Mouse (Mus musculus) hindbrain, embryonic 11.5 days (tissue): ENCODE data around the gene Pdcd1lg2. TPM values are rescaled to one million over a fixed set of nuclear protein-coding genes. Genes with fewer than 3 reads are reported as not detected.
A peak's percentile ranks its signal among the peaks of the same experiment; 100 is the strongest.

ENCODE experiments used
- ATAC-seq: fragments of 200-750 bp; cut with Nextera tagmentation; 2 replicates; pipeline ENCODE4 v1.8.0; 2017; ENCODE audit warnings: mild to moderate bottlenecking, moderate TSS enrichment, moderate library complexity; ENCODE audit not compliant: low FRiP score
- DNase-seq: peaks from one replicate; pipeline ENCODE4 v3.0.0-alpha.2; 2015; ENCODE audit warnings: low spot score
- H3K27ac ChIP-seq: fragments of 300-500 bp; sonication (generic); 2 replicates; pipeline ENCODE4 v1.5.1; 2014; ENCODE audit warnings: mild to moderate bottlenecking, low read depth, low read length
- H3K27me3 ChIP-seq: fragments of 300-500 bp; sonication (generic); 2 replicates; pipeline ENCODE4 v1.6.1; 2014; ENCODE audit warnings: mild to moderate bottlenecking, low read length, moderate library complexity, mixed read lengths; ENCODE audit not compliant: control insufficient read depth, insufficient read depth
- H3K36me3 ChIP-seq: fragments of 300-500 bp; sonication (generic); 2 replicates; pipeline ENCODE4 v1.6.1; 2014; ENCODE audit warnings: mild to moderate bottlenecking, low read length, moderate library complexity, mixed read lengths; ENCODE audit not compliant: control insufficient read depth, insufficient read depth
- H3K4me1 ChIP-seq: fragments of 300-500 bp; sonication (generic); replicated peaks from 2 replicates; pipeline ENCODE4 v1.6.1; 2014; ENCODE audit warnings: low read length, mixed read lengths; ENCODE audit not compliant: control insufficient read depth, insufficient read depth
- H3K4me2 ChIP-seq: fragments of 300-500 bp; sonication (generic); replicated peaks from 2 replicates; pipeline ENCODE4 v1.6.1; 2014; ENCODE audit warnings: mild to moderate bottlenecking, low read depth, low read length
- H3K4me3 ChIP-seq: fragments of 300-500 bp; sonication (generic); 2 replicates; pipeline ENCODE4 v1.5.1; 2014; ENCODE audit warnings: low read depth, low read length
- H3K9ac ChIP-seq: fragments of 300-500 bp; sonication (generic); 2 replicates; pipeline ENCODE4 v1.6.1; 2014; ENCODE audit warnings: low read depth, low read length
- H3K9me3 ChIP-seq: fragments of 300-500 bp; sonication (generic); 2 replicates; pipeline ENCODE4 v1.6.1; 2016; ENCODE audit warnings: low read length; ENCODE audit not compliant: control insufficient read depth
- WGBS: fragments of 180-500 bp; shearing (Covaris S2); extraction: QIAGEN DNeasy Blood & Tissue Kit; methylation state at CpG from one replicate; pipeline ENCODE4 v1.1.7; 2014; 5-methylcytosine and 5-hydroxymethylcytosine counted together
- polyA plus RNA-seq: library from polyadenylated mRNA; unstranded; fragments of >200 nt; fragmentation: Nextera tagmentation; extraction: Ambion mirVana; gene quantifications from 2 replicates; pipeline ENCODE4 v1.2.1, GENCODE M21; 2014

Pdcd1lg2 gene
- polyA plus RNA-seq = not detected in 2 replicates

GRCm38 (mm10) chr19:29410619-29411018 is at the start of gene Pdcd1lg2:
Gene Pdcd1lg2 (plus strand): TSS chr19:29410919.
- no peaks in the 10 kb centered on the region for H3K4me1 ChIP-seq
- no peaks in the 10 kb centered on the region for H3K27me3 ChIP-seq
- DNase-seq = no peak
- no peak within 1 kb of the TSS for H3K4me3 ChIP-seq
- ATAC-seq = no peak
- WGBS = 85% methylated on average over 4 of the region's 4 CpGs
- no peak within 1 kb of the TSS for H3K27ac ChIP-seq
- no peak within 1 kb of the TSS for H3K9ac ChIP-seq
- H3K36me3 ChIP-seq = no peaks in the 10 kb centered on the region
- no peaks in the 10 kb centered on the region for H3K9me3 ChIP-seq
- H3K4me2 ChIP-seq = no peak within 1 kb of the TSS

GRCm38 (mm10) chr19:29361468-29362130 is 49.1 kb upstream of the Pdcd1lg2 start:
- Histone ChIP-seq H3K4me3 (peak overlapping the region; percentile 52), H3K27ac (no peak overlapping the region), H3K36me3 (no peaks in the 10 kb centered on the region), H3K9ac (peak overlapping the region; percentile 71), H3K4me1 (no peaks in the 10 kb centered on the region), H3K27me3 (no peaks in the 10 kb centered on the region), H3K4me2 (peak overlapping the region; percentile 65), H3K9me3 (no peaks in the 10 kb centered on the region)
- peak; percentile 100 for ATAC-seq
- peak; percentile 85 for DNase-seq
- 3% methylated on average over 33 of the region's 33 CpGs for WGBS

- H3K9ac ChIP-seq = peak overlapping the region; percentile 13; the same call in 1 of the 2 replicates
- peak overlapping the region; percentile 52 for H3K4me3 ChIP-seq
- peak; percentile 46 for ATAC-seq
- WGBS = 49% methylated on average over 13 of the region's 13 CpGs
- no peak overlapping the region for H3K27ac ChIP-seq
- DNase-seq = no peak
- no peaks in the 10 kb centered on the region for H3K9me3 ChIP-seq
- no peaks in the 10 kb centered on the region for H3K27me3 ChIP-seq
- peaks cover 1% of the 10 kb centered on the region; the same call in 1 of the 2 replicates for H3K4me1 ChIP-seq
- H3K4me2 ChIP-seq = peak overlapping the region; percentile 65
- H3K36me3 ChIP-seq = no peaks in the 10 kb centered on the region
Observed at GRCm38 (mm10) chr19:29362173-29362930, 48.4 kb upstream of the Pdcd1lg2 start.

GRCm38 (mm10) chr19:29363557-29363956 is 47.2 kb upstream of the Pdcd1lg2 start:
- H3K4me1 ChIP-seq = peaks cover 3% of the 10 kb centered on the region; the same call in 1 of the 2 replicates

GRCm38 (mm10) chr19:29364076-29364475 is 46.6 kb upstream of the Pdcd1lg2 start:
- H3K4me1 ChIP-seq = peaks cover 3% of the 10 kb centered on the region; the same call in 1 of the 2 replicates
- H3K9me3 ChIP-seq = no peaks in the 10 kb centered on the region
- H3K27me3 ChIP-seq = no peaks in the 10 kb centered on the region
- no peak overlapping the region for H3K9ac ChIP-seq
- H3K27ac ChIP-seq = no peak overlapping the region
- H3K4me3 ChIP-seq = no peak overlapping the region
- H3K36me3 ChIP-seq = no peaks in the 10 kb centered on the region
- 78% methylated on average over 5 of the region's 5 CpGs for WGBS
- DNase-seq = no peak
- ATAC-seq = no peak
- no peak overlapping the region for H3K4me2 ChIP-seq

More at GRCm38 (mm10) chr19:29363557-29363956, 47.2 kb upstream of the Pdcd1lg2 start:
- Histone ChIP-seq H3K4me2 (no peak overlapping the region), H3K4me3 (no peak overlapping the region), H3K36me3 (no peaks in the 10 kb centered on the region), H3K9me3 (no peaks in the 10 kb centered on the region), H3K9ac (no peak overlapping the region), H3K27ac (no peak overlapping the region), H3K27me3 (no peaks in the 10 kb centered on the region)
- ATAC-seq = no peak
- no peak for DNase-seq
- WGBS = 97% methylated on average over 7 of the region's 7 CpGs

GRCm38 (mm10) chr19:29365105-29365504 is 45.6 kb upstream of the Pdcd1lg2 start:
- Histone ChIP-seq H3K27ac (no peak overlapping the region), H3K9me3 (no peaks in the 10 kb centered on the region), H3K4me2 (no peak overlapping the region), H3K4me1 (peaks cover 3% of the 10 kb centered on the region; the same call in 1 of the 2 replicates), H3K36me3 (no peaks in the 10 kb centered on the region), H3K9ac (no peak overlapping the region), H3K4me3 (no peak overlapping the region), H3K27me3 (no peaks in the 10 kb centered on the region)
- DNase-seq (no peak), ATAC-seq (no peak)
- 13% methylated on average over 3 of the region's 3 CpGs for WGBS

- H3K36me3 ChIP-seq = no peaks in the 10 kb centered on the region
- DNase-seq (no peak), ATAC-seq (no peak)
- no peak overlapping the region for H3K9ac ChIP-seq
- H3K4me2 ChIP-seq = peak overlapping the region; percentile 67
- H3K4me1 ChIP-seq = peaks cover 3% of the 10 kb centered on the region; the same call in 1 of the 2 replicates
- H3K9me3 ChIP-seq = no peaks in the 10 kb centered on the region
- H3K4me3 ChIP-seq = peak overlapping the region; percentile 37
- 56% methylated on average over 20 of the region's 20 CpGs for WGBS
- H3K27ac ChIP-seq = no peak overlapping the region
- H3K27me3 ChIP-seq = no peaks in the 10 kb centered on the region
Observed at GRCm38 (mm10) chr19:29366226-29366968, 44.3 kb upstream of the Pdcd1lg2 start.

GRCm38 (mm10) chr19:29366969-29367622 is 43.6 kb upstream of the Pdcd1lg2 start, which contains the start of the genes Plgrkt and Cd274:
Gene Plgrkt (minus strand): TSS chr19:29367390.
Gene Cd274 (plus strand): TSS chr19:29367455.
- Histone ChIP-seq H3K27me3 (no peaks in the 10 kb centered on the region), H3K4me3 (peak within 1 kb of the TSS; percentile 37), H3K9ac (peak within 1 kb of the TSS; percentile 19; the same call in 1 of the 2 replicates), H3K9me3 (no peaks in the 10 kb centered on the region), H3K27ac (no peak within 1 kb of the TSS), H3K4me1 (peaks cover 3% of the 10 kb centered on the region; the same call in 1 of the 2 replicates), H3K4me2 (peak within 1 kb of the TSS; percentile 67), H3K36me3 (no peaks in the 10 kb centered on the region)
- 5% methylated on average over 26 of the region's 26 CpGs for WGBS
- ATAC-seq (no peak), DNase-seq (peak; percentile 62)
